Mouse (Mus musculus): ENCODE results near the gene Rb1.

DNA sequence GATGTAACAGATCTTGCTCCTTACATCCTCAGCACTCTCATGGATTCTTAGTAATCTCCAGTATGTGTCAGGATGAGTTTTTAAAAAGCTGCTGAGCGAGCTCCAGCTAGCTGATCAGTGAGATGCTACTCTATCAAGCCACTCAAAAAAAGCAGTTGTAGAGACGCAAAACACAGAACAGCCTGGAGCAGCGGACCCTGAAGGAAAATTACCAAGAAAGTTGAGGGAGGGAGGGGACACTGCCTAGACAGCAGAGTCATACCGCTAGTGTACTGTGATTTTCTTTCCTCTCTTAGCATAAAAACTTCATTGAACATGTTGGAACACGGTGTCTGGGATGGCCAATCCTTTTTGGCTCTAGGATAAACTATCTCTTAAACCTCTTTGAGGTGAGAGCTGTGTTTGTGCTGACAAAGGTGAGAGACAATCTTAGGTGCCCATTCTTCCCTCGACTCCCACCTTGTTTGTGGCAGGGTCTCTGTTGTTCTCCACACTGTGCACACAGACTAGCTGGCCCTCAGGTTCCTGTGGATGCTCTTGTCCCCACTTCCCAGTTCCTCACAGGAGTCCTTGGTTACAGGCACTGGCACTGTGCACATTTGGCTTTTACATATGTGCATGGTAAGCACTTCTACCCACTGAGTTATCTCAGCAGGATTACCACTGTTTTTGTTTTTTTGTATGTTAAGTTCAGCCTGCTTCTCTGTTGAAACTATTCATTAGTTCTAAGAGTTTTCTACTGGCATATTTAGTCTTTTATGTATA is 10.9 kb upstream of the Rb1 start:
- TF ChIP-seq CTCF (IDR thresholded peaks at IDR 0.05; ENCODE audit: control insufficient read depth, insufficient read depth, insufficient read length) (no peak), FOSL1 (IDR thresholded peaks at IDR 0.05; ENCODE audit: insufficient read depth, low read length, poor library complexity, severe bottlenecking) (no peak), USF1 (IDR thresholded peaks at IDR 0.05; ENCODE audit: low read depth) (no peak), MYOD1 (IDR thresholded peaks at IDR 0.05; ENCODE audit: control insufficient read depth, insufficient read length, low read depth) (no peak), MYOG (IDR thresholded peaks at IDR 0.05; ENCODE audit: control insufficient read depth, extremely low read depth, insufficient read length) (no peak)

Measured in C2C12 (cell line).